12 mouse cellular contexts compared by ENCODE assay signal in the genomic region with DNA sequence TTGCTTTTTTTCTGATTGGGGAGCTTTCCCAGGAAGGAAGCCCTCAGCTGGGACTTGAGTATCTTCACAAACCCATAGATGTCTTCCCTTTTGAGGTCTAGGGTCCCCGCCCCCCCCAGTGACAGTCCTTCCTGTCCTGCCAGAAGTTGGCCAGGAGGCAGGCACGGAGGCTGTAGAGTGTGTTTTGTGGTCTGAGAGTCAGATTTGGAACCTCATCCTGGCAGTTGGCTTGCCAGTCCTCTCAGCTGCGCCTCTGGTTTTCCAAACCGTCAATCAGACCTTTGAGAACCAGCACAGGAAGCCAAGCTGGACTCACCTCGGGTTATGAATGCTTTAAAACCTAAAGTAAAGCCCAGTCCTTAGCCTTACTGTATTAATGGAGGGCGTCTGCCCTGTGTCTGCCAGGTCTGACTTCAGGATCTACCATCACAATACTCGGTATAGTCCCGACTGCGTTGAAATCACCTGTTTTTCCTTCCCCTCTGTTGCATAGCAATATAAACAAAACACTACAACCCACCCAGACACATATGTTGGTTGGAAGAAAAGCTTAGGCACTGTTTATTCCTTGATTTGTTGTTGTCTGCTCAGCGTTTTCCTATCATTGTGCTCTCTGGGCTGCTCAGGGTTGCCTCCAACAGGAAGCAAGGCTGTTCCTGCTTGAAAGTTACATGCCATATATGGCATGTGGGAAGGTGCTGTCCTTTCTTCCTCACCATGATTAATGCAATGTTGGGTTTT. TPM values are rescaled to one million over a fixed set of nuclear protein-coding genes. Genes with fewer than 3 reads are reported as not detected.
DNase-seq lines count a peak whose midpoint lies in the region; ATAC-seq and TF ChIP-seq lines count a peak whose summit lies in the region.
"Had no signal": no experiment of that assay in that cellular context is flagged by ENCODE, and none has a peak within 500 bp of the region (broad histone marks: within the 10 kb centered on the region; RNA-seq: fewer than 3 reads in every experiment).

No protein-coding gene starts in this region.

- H3K9ac ChIP-seq in kidney, embryonic 15.5 days: no peak overlapping the region
- no peak overlapping the region for H3K9ac ChIP-seq in kidney, embryonic 14.5 days (ENCODE audit: low read depth, low read length)
- H3K9ac ChIP-seq in forebrain, postnatal 0 days: no peak overlapping the region
- H3K9ac ChIP-seq: forebrain, embryonic 13.5 days had no signal

- TF ChIP-seq CTCF in forebrain, postnatal 0 days (IDR thresholded peaks at IDR 0.05; ENCODE audit: low read depth): no peak

- 75% methylated on average over 10 of the region's 10 CpGs for WGBS in kidney, embryonic 15.5 days
- WGBS in kidney, embryonic 14.5 days: 75% methylated on average over 10 of the region's 10 CpGs
- WGBS in forebrain, postnatal 0 days: 67% methylated on average over 10 of the region's 10 CpGs

- no peak overlapping the region for H3ac ChIP-seq in myocyte (ENCODE audit: control insufficient read depth, insufficient read length)

- H3K79me2 ChIP-seq in myocyte (ENCODE audit: control insufficient read depth, insufficient read depth): no peaks in the 10 kb centered on the region

- no peaks in the 10 kb centered on the region for H3K36me3 ChIP-seq in kidney, embryonic 15.5 days
- H3K36me3 ChIP-seq in kidney, embryonic 14.5 days (ENCODE audit: control insufficient read depth, insufficient read depth, low read length): no peaks in the 10 kb centered on the region
- H3K36me3 ChIP-seq in myocyte (ENCODE audit: control insufficient read depth, insufficient read depth): no peaks in the 10 kb centered on the region
- no peaks in the 10 kb centered on the region for H3K36me3 ChIP-seq in forebrain, postnatal 0 days (ENCODE audit: insufficient read depth)

- H3K27ac ChIP-seq in kidney, embryonic 15.5 days: peak overlapping the region; percentile 61; the same call in 1 of the 2 replicates
- no peak overlapping the region for H3K27ac ChIP-seq in kidney, embryonic 14.5 days (ENCODE audit: low read depth, low read length)
- H3K27ac ChIP-seq in brown adipose tissue, adult 24 weeks (replicated peaks; ENCODE audit: low read depth, low read length): peak overlapping the region; percentile 89
- H3K27ac ChIP-seq in forebrain, postnatal 0 days (ENCODE audit: low read depth, low read length): no peak overlapping the region
- H3K27ac ChIP-seq: forebrain, embryonic 13.5 days had no signal

- no peaks in the 10 kb centered on the region for H3K9me3 ChIP-seq in kidney, embryonic 15.5 days (replicated peaks)
- H3K9me3 ChIP-seq in kidney, embryonic 14.5 days (ENCODE audit: control insufficient read depth, low read length): no peaks in the 10 kb centered on the region
- no peaks in the 10 kb centered on the region for H3K9me3 ChIP-seq in forebrain, postnatal 0 days (ENCODE audit: low read length)
- H3K9me3 ChIP-seq: forebrain, embryonic 13.5 days had no signal

- no peak for ATAC-seq in kidney, embryonic 15.5 days (replicated peaks; ENCODE audit: low FRiP score)
- no peak for ATAC-seq in kidney, embryonic 14.5 days (ENCODE audit: low FRiP score, low TSS enrichment)
- no peak for ATAC-seq in forebrain, postnatal 0 days
- ATAC-seq: forebrain, embryonic 13.5 days had no signal

- H3K4me3 ChIP-seq in kidney, embryonic 15.5 days (replicated peaks): no peak overlapping the region
- no peak overlapping the region for H3K4me3 ChIP-seq in kidney, embryonic 14.5 days (ENCODE audit: low read length)
- peak overlapping the region; percentile 3; the same call in 1 of the 2 replicates for H3K4me3 ChIP-seq in brown adipose tissue, adult 24 weeks (ENCODE audit: insufficient read depth, low read depth, low read length)
- H3K4me3 ChIP-seq in myocyte: no peak overlapping the region
- no peak overlapping the region for H3K4me3 ChIP-seq in forebrain, postnatal 0 days (ENCODE audit: low read depth, low read length)
- H3K4me3 ChIP-seq: forebrain, embryonic 13.5 days had no signal

- peak; percentile 23 for DNase-seq in kidney, postnatal 14 days
- no peak for DNase-seq in urinary bladder, postnatal 10 days (ENCODE audit: low spot score)
- DNase-seq in gastrocnemius, adult 18-20 months (ENCODE audit: low spot score): no peak
- DNase-seq in forebrain, postnatal 0 days: no peak

- H3K4me1 ChIP-seq in kidney, embryonic 15.5 days: peaks cover 42% of the 10 kb centered on the region
- no peaks in the 10 kb centered on the region for H3K4me1 ChIP-seq in kidney, embryonic 14.5 days (ENCODE audit: control insufficient read depth, insufficient read depth, low read length)
- peaks cover 15% of the 10 kb centered on the region for H3K4me1 ChIP-seq in brown adipose tissue, adult 24 weeks (ENCODE audit: control insufficient read depth, insufficient read depth, insufficient read length, low read length)
- H3K4me1 ChIP-seq in forebrain, postnatal 0 days (ENCODE audit: insufficient read depth): peaks cover 8% of the 10 kb centered on the region; the same call in 1 of the 2 replicates

- H3K4me2 ChIP-seq in kidney, embryonic 15.5 days: 0 out of 2 replicates have a peak overlapping the region, but pooled peaks have one; percentile 5
- no peak overlapping the region for H3K4me2 ChIP-seq in kidney, embryonic 14.5 days (replicated peaks; ENCODE audit: low read depth, low read length)
- H3K4me2 ChIP-seq in myocyte (ENCODE audit: low read depth): no peak overlapping the region
- H3K4me2 ChIP-seq in forebrain, postnatal 0 days (ENCODE audit: low read depth): no peak overlapping the region
- H3K4me2 ChIP-seq: forebrain, embryonic 13.5 days had no signal

- TF ChIP-seq POLR2A in myocyte (IDR thresholded peaks at IDR 0.05; ENCODE audit: insufficient read length, low read depth): no peak

- peaks cover 19% of the 10 kb centered on the region for H3K27me3 ChIP-seq in kidney, embryonic 15.5 days
- H3K27me3 ChIP-seq in kidney, embryonic 14.5 days (ENCODE audit: control insufficient read depth, insufficient read depth, low read length): no peaks in the 10 kb centered on the region
- no peaks in the 10 kb centered on the region for H3K27me3 ChIP-seq in myocyte (ENCODE audit: control insufficient read depth, insufficient read depth, insufficient read length)
- H3K27me3 ChIP-seq in forebrain, postnatal 0 days (ENCODE audit: insufficient read depth, low read length): no peaks in the 10 kb centered on the region

TF ChIP-seq in myocyte, 11 proteins besides CTCF, POLR2A, EP300 and RAD21:
- no peak for TF ChIP-seq MYOG (IDR thresholded peaks at IDR 0.05; ENCODE audit: control insufficient read depth in 1 of 3, insufficient read depth in 1 of 3, insufficient read length in 2 of 3, low read depth in 2 of 3)
- peak; percentile 85 for TF ChIP-seq SRF (IDR thresholded peaks at IDR 0.05; ENCODE audit: control insufficient read depth, insufficient read length, low read depth)

RNA-seq across cellular contexts. Expression of a gene that starts 4.0 kb away (rescaled TPM):
- 7.4 and 9.1 TPM in 2 replicates for polyA plus RNA-seq in kidney, embryonic 15.5 days (2015; fragmentation: Nextera tagmentation; extraction: Ambion mirVana)
- polyA plus RNA-seq in kidney, embryonic 14.5 days (2014; fragmentation: Nextera tagmentation; extraction: Ambion mirVana): 4.0 and 8.6 TPM in 2 replicates
- polyA plus RNA-seq in brown adipose tissue, adult 24 weeks (2012; ENCODE audit: insufficient read depth, insufficient read length, missing spikeins): 3.5 and 4.5 TPM in 2 replicates
- 3.0 TPM for polyA plus RNA-seq in myocyte (2012; fragmentation: generic; extraction: Trizol)
- total RNA-seq in gastrocnemius, adult 18-20 months (2021): 1 to 10 TPM; 5.0 to 6.4 TPM
- total RNA-seq in forebrain, postnatal 0 days (2014; rRNA removed): 12.7 and 14.0 TPM in 2 replicates
- polyA plus RNA-seq in forebrain, postnatal 0 days (2015; fragmentation: Nextera tagmentation; extraction: Ambion mirVana): 7.0 and 10.1 TPM in 2 replicates

RNA-seq across cellular contexts. Expression of a gene that starts 44.2 kb away (rescaled TPM):
- polyA plus RNA-seq in kidney, embryonic 15.5 days (2015; fragmentation: Nextera tagmentation; extraction: Ambion mirVana): 0.05 and 0.06 TPM in 2 replicates
- 0.04 TPM in 1 of 2 replicates, not detected in the other for polyA plus RNA-seq in kidney, embryonic 14.5 days (2014; fragmentation: Nextera tagmentation; extraction: Ambion mirVana)
- polyA plus RNA-seq in brown adipose tissue, adult 24 weeks (2012; ENCODE audit: insufficient read depth, insufficient read length, missing spikeins): not detected in 2 replicates
- polyA plus RNA-seq in myocyte (2012; fragmentation: generic; extraction: Trizol): not detected
- total RNA-seq in gastrocnemius, adult 18-20 months (2021): not detected
- not detected in 2 replicates for total RNA-seq in forebrain, postnatal 0 days (2014; rRNA removed)
- polyA plus RNA-seq in forebrain, postnatal 0 days (2015; fragmentation: Nextera tagmentation; extraction: Ambion mirVana): 0.11 and 0.14 TPM in 2 replicates
- total RNA-seq: ES-E14; layer of hippocampus, adult 8-10 months; monocyte, adult 5-6 weeks had no signal

Comparison
In these comparisons a context has a peak if more than half of its experiments do, and no peak if none do; other contexts are left out.
1. H3K27ac ChIP-seq: peak in kidney, embryonic 15.5 days (single experiment) and brown adipose tissue, adult 24 weeks (single experiment); none in kidney, embryonic 14.5 days (single experiment) and forebrain, postnatal 0 days (single experiment).